Mouse (Mus musculus): ENCODE data around the gene Hoxd10.

GRCm38 (mm10) chr2:74675666-74676282, 15.9 kb upstream of the Hoxd10 start:
- TF ChIP-seq CTCF (IDR thresholded peaks at IDR 0.05), result no peak
- TF ChIP-seq POLR2A (IDR thresholded peaks at IDR 0.05; ENCODE audit: insufficient read depth, low read depth, low read length), result no peak
- TF ChIP-seq EP300 (IDR thresholded peaks at IDR 0.05; ENCODE audit: insufficient read depth, low read depth, low read length), result no peak

Measured in heart, adult 2 months (tissue).